Mouse (Mus musculus): ENCODE data around the gene Dnase1l3. TPM values are rescaled to one million over a fixed set of nuclear protein-coding genes. Genes with fewer than 3 reads are reported as not detected.

Gene Dnase1l3
- polyA plus RNA-seq, 1 experiment from 2014 or later, result 3.7 TPM

- DNase-seq (ENCODE audit: low spot score), result no peak
Observed at GRCm38 (mm10) chr14:7957049-7957448, 37.3 kb downstream of the Dnase1l3 start, which contains the start of gene Gm45521. Gene Gm45521, plus strand, starts transcription at chr14:7957288.

GRCm38 (mm10) chr14:7956427-7956826 is 37.9 kb downstream of the Dnase1l3 start:
- H3K9ac ChIP-seq (ENCODE audit: low read length), result no peak overlapping the region
- H3K4me3 ChIP-seq (ENCODE audit: low read depth, low read length), result no peak overlapping the region
- no peak overlapping the region for H3K27ac ChIP-seq (replicated peaks)
- peaks cover 6% of the 10 kb centered on the region; the same call in 1 of the 2 replicates for H3K4me1 ChIP-seq (replicated peaks; ENCODE audit: control insufficient read depth, insufficient read depth)
- H3K4me2 ChIP-seq (replicated peaks; ENCODE audit: low read depth), result no peak overlapping the region
- H3K27me3 ChIP-seq (ENCODE audit: control insufficient read depth, insufficient read depth, low read length), result no peaks in the 10 kb centered on the region
- H3K36me3 ChIP-seq (ENCODE audit: control insufficient read depth, insufficient read depth, low read length), result no peaks in the 10 kb centered on the region
- no peak for ATAC-seq (ENCODE audit: low FRiP score, low TSS enrichment)
- DNase-seq (ENCODE audit: low spot score), result no peak
- 56% methylated on average over 10 of the region's 10 CpGs for WGBS
- no peaks in the 10 kb centered on the region for H3K9me3 ChIP-seq (ENCODE audit: control insufficient read depth, low read length)
- no peak for TF ChIP-seq EP300 (optimal IDR thresholded peaks at IDR 0.05)

More at GRCm38 (mm10) chr14:7957049-7957448, 37.3 kb downstream of the Dnase1l3 start, which contains the start of gene Gm45521:
- H3K9me3 ChIP-seq (ENCODE audit: control insufficient read depth, low read length), result no peaks in the 10 kb centered on the region
- no peak for TF ChIP-seq CTCF (IDR thresholded peaks at IDR 0.05; ENCODE audit: low read depth)
- no peak for TF ChIP-seq EP300 (optimal IDR thresholded peaks at IDR 0.05)
- H3K36me3 ChIP-seq (ENCODE audit: control insufficient read depth, insufficient read depth, low read length), result no peaks in the 10 kb centered on the region
- 52% methylated on average over 9 of the region's 9 CpGs for WGBS
- no peak within 1 kb of the TSS for H3K4me3 ChIP-seq (ENCODE audit: low read depth, low read length)
- no peak within 1 kb of the TSS for H3K4me2 ChIP-seq (replicated peaks; ENCODE audit: low read depth)
- no peaks in the 10 kb centered on the region for H3K27me3 ChIP-seq (ENCODE audit: control insufficient read depth, insufficient read depth, low read length)
- no peak for ATAC-seq (ENCODE audit: low FRiP score, low TSS enrichment)
- H3K4me1 ChIP-seq (replicated peaks; ENCODE audit: control insufficient read depth, insufficient read depth), result peaks cover 6% of the 10 kb centered on the region; the same call in 1 of the 2 replicates
- H3K27ac ChIP-seq (replicated peaks), result no peak within 1 kb of the TSS
- no peak within 1 kb of the TSS for H3K9ac ChIP-seq (ENCODE audit: low read length)

GRCm38 (mm10) chr14:7954071-7954471 is 40.3 kb downstream of the Dnase1l3 start:
- no peaks in the 10 kb centered on the region for H3K9me3 ChIP-seq (ENCODE audit: control insufficient read depth, low read length)
- H3K4me1 ChIP-seq (replicated peaks; ENCODE audit: control insufficient read depth, insufficient read depth), result peaks cover 6% of the 10 kb centered on the region; the same call in 1 of the 2 replicates
- H3K27me3 ChIP-seq (ENCODE audit: control insufficient read depth, insufficient read depth, low read length), result no peaks in the 10 kb centered on the region
- H3K27ac ChIP-seq (replicated peaks), result peak overlapping the region; percentile 50
- H3K36me3 ChIP-seq (ENCODE audit: control insufficient read depth, insufficient read depth, low read length), result peaks cover 3% of the 10 kb centered on the region
- peak; percentile 44 for ATAC-seq (ENCODE audit: low FRiP score, low TSS enrichment)
- WGBS, result 27% methylated on average over 6 of the region's 6 CpGs
- peak; percentile 60 for DNase-seq (ENCODE audit: low spot score)
- H3K9ac ChIP-seq (ENCODE audit: low read length), result no peak overlapping the region
- H3K4me3 ChIP-seq (ENCODE audit: low read depth, low read length), result no peak overlapping the region
- H3K4me2 ChIP-seq (replicated peaks; ENCODE audit: low read depth), result no peak overlapping the region
- TF ChIP-seq EP300 (optimal IDR thresholded peaks at IDR 0.05) (no peak), CTCF (IDR thresholded peaks at IDR 0.05; ENCODE audit: low read depth) (no peak)

GRCm38 (mm10) chr14:7952610-7953254 is 41.6 kb downstream of the Dnase1l3 start:
- peak; percentile 89 for ATAC-seq (ENCODE audit: low FRiP score, low TSS enrichment)
- peak overlapping the region; percentile 50 for H3K27ac ChIP-seq (replicated peaks)
- no peak for TF ChIP-seq EP300 (optimal IDR thresholded peaks at IDR 0.05)
- TF ChIP-seq CTCF (IDR thresholded peaks at IDR 0.05; ENCODE audit: low read depth), result no peak

GRCm38 (mm10) chr14:7951234-7951633 is 43.1 kb downstream of the Dnase1l3 start:
- Histone ChIP-seq H3K4me2 (replicated peaks; ENCODE audit: low read depth) (no peak overlapping the region), H3K27ac (replicated peaks) (no peak overlapping the region)

More at GRCm38 (mm10) chr14:7952610-7953254, 41.6 kb downstream of the Dnase1l3 start:
- Histone ChIP-seq H3K4me1 (replicated peaks; ENCODE audit: control insufficient read depth, insufficient read depth) (peaks cover 6% of the 10 kb centered on the region; the same call in 1 of the 2 replicates), H3K36me3 (ENCODE audit: control insufficient read depth, insufficient read depth, low read length) (peaks cover 12% of the 10 kb centered on the region), H3K9me3 (ENCODE audit: control insufficient read depth, low read length) (no peaks in the 10 kb centered on the region), H3K4me2 (replicated peaks; ENCODE audit: low read depth) (no peak overlapping the region), H3K9ac (ENCODE audit: low read length) (peak overlapping the region; percentile 8; the same call in 1 of the 2 replicates), H3K4me3 (ENCODE audit: low read depth, low read length) (no peak overlapping the region), H3K27me3 (ENCODE audit: control insufficient read depth, insufficient read depth, low read length) (no peaks in the 10 kb centered on the region)
- peak; percentile 86 for DNase-seq (ENCODE audit: low spot score)
- WGBS, result 21% methylated on average over 12 of the region's 12 CpGs

GRCm38 (mm10) chr14:7945261-7945660 is 49.1 kb downstream of the Dnase1l3 start:
- no peak overlapping the region for H3K4me2 ChIP-seq (replicated peaks; ENCODE audit: low read depth)
- ATAC-seq (ENCODE audit: low FRiP score, low TSS enrichment) (no peak), DNase-seq (ENCODE audit: low spot score) (no peak)
- peaks cover 18% of the 10 kb centered on the region for H3K36me3 ChIP-seq (ENCODE audit: control insufficient read depth, insufficient read depth, low read length)
- no peaks in the 10 kb centered on the region for H3K27me3 ChIP-seq (ENCODE audit: control insufficient read depth, insufficient read depth, low read length)
- WGBS, result 70% methylated on average over 5 of the region's 5 CpGs
- no peak overlapping the region for H3K9ac ChIP-seq (ENCODE audit: low read length)
- no peak for TF ChIP-seq EP300 (optimal IDR thresholded peaks at IDR 0.05)
- TF ChIP-seq CTCF (IDR thresholded peaks at IDR 0.05; ENCODE audit: low read depth), result no peak
- H3K27ac ChIP-seq (replicated peaks), result no peak overlapping the region
- H3K4me1 ChIP-seq (replicated peaks; ENCODE audit: control insufficient read depth, insufficient read depth), result no peaks in the 10 kb centered on the region
- no peak overlapping the region for H3K4me3 ChIP-seq (ENCODE audit: low read depth, low read length)
- no peaks in the 10 kb centered on the region for H3K9me3 ChIP-seq (ENCODE audit: control insufficient read depth, low read length)

More at GRCm38 (mm10) chr14:7951234-7951633, 43.1 kb downstream of the Dnase1l3 start:
- H3K9ac ChIP-seq (ENCODE audit: low read length), result no peak overlapping the region
- peaks cover 12% of the 10 kb centered on the region for H3K36me3 ChIP-seq (ENCODE audit: control insufficient read depth, insufficient read depth, low read length)
- no peak overlapping the region for H3K4me3 ChIP-seq (ENCODE audit: low read depth, low read length)
- TF ChIP-seq CTCF (IDR thresholded peaks at IDR 0.05; ENCODE audit: low read depth) (no peak), EP300 (optimal IDR thresholded peaks at IDR 0.05) (no peak)
- no peaks in the 10 kb centered on the region for H3K9me3 ChIP-seq (ENCODE audit: control insufficient read depth, low read length)
- DNase-seq (ENCODE audit: low spot score), result no peak
- no peak for ATAC-seq (ENCODE audit: low FRiP score, low TSS enrichment)
- H3K4me1 ChIP-seq (replicated peaks; ENCODE audit: control insufficient read depth, insufficient read depth), result peaks cover 6% of the 10 kb centered on the region; the same call in 1 of the 2 replicates
- WGBS, result 76% methylated on average over 9 of the region's 9 CpGs
- no peaks in the 10 kb centered on the region for H3K27me3 ChIP-seq (ENCODE audit: control insufficient read depth, insufficient read depth, low read length)

Data from stomach, postnatal 0 days (tissue).